Mouse (Mus musculus): ENCODE measurements at regions not wholly inside any gene's neighbourhood (a gene's known extent, or its start where the extent isn't known, plus 50 kb on each side); places are given as distances from the start of the nearest gene placed in this dataset.

DNA sequence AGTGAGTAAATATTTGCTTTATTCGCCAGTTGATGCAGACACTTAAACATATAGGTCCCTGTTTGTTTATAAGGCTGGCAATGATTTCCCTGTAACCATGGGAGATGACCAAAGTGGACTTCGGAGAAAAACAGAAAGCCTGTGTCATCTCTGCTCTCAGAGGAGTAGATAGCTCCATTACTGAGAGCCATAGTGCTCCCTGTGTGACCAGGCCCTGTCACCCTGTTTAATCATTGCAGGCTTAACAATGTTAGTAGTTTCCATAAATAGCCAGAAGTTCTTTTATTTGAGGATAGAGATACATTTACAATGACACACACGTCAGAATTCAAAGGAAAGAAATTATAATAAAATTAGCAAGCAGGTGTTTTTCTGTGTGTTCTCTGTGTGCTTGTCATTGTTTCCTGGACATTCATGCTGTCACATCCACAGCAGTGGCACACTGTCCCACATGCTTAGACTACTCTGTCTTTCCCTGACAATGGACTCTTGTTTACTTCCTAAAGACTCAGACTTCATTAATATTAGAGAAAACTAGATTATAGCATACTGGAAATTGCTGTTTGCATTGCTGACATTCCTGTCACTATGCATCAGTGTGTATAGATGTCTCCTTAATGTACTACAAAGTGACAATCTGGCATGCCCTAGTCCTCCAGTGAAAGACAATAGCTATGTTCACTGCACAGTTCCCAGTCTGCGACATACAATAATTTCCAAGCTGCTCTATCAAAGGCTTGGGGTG lies 115.8 kb upstream of the Tent5a start:
- Histone ChIP-seq H3K27me3 (no peaks in the 10 kb centered on the region), H3K27ac (no peak overlapping the region), H3K36me3 (no peaks in the 10 kb centered on the region), H3K9ac (no peak overlapping the region), H3K4me3 (no peak overlapping the region), H3K4me2 (no peak overlapping the region), H3K4me1 (0 out of 2 replicates have a peak, but pooled peaks cover 5% of the 10 kb centered on the region), H3K9me3 (no peaks in the 10 kb centered on the region)
- 51% methylated on average over 4 of the region's 4 CpGs for WGBS
- ATAC-seq (ENCODE audit: borderline replicate concordance, extremely low read depth, low FRiP score, low TSS enrichment) = no peak

DNA sequence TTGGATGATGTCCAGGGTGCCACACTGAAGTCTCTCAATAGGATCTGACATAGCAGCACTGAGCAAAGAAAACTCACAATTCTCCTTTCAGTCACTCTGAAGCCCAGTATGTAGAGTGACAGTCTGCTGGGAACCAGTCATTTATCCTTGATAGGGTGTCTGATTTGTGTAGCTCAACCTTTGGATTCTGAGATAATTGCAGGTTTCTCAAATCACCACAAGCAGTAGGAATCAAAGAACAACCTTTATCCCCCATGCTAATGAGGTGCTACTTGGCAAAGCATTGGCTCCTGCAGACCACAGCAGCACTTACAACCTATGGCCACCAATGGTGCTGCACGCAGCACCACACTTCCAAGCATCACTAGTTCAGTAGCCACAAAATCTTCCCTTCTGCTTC lies 112.5 kb upstream of the Tent5a start:
- Histone ChIP-seq H3K27me3 (no peaks in the 10 kb centered on the region), H3K4me2 (no peak overlapping the region), H3K36me3 (no peaks in the 10 kb centered on the region), H3K27ac (no peak overlapping the region), H3K9me3 (no peaks in the 10 kb centered on the region), H3K4me3 (no peak overlapping the region), H3K4me1 (0 out of 2 replicates have a peak, but pooled peaks cover 5% of the 10 kb centered on the region), H3K9ac (no peak overlapping the region)
- WGBS = 39% methylated on average over 1 of the region's 1 CpGs
- ATAC-seq (ENCODE audit: borderline replicate concordance, extremely low read depth, low FRiP score, low TSS enrichment) = no peak

DNA sequence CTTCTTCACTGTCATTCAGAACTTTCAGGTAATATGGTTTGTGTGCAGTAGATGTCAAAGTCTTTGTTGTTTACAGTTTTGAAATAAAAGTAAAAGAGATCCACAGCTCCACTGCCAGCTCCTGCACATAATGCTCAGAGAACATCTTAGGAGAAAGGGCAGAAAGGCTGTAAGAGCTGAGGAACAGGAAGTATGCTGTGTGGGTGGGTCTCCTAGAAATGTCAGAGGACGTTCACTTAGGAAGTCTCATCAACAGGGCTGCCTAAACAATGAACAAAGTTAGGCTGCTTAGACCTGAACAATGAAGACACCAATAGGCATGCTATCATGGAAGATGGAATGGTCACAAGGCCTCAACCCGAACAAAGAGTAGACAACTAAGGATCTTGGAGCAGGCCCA lies 105.1 kb upstream of the Tent5a start:
- H3K9me3 ChIP-seq = no peaks in the 10 kb centered on the region
- H3K4me2 ChIP-seq = no peak overlapping the region
- no peaks in the 10 kb centered on the region for H3K27me3 ChIP-seq
- H3K4me3 ChIP-seq = no peak overlapping the region
- 61% methylated on average over 2 of the region's 2 CpGs for WGBS
- no peaks in the 10 kb centered on the region for H3K4me1 ChIP-seq
- H3K36me3 ChIP-seq = no peaks in the 10 kb centered on the region
- ATAC-seq (ENCODE audit: borderline replicate concordance, extremely low read depth, low FRiP score, low TSS enrichment) = no peak
- H3K9ac ChIP-seq = no peak overlapping the region
- no peak overlapping the region for H3K27ac ChIP-seq

DNA sequence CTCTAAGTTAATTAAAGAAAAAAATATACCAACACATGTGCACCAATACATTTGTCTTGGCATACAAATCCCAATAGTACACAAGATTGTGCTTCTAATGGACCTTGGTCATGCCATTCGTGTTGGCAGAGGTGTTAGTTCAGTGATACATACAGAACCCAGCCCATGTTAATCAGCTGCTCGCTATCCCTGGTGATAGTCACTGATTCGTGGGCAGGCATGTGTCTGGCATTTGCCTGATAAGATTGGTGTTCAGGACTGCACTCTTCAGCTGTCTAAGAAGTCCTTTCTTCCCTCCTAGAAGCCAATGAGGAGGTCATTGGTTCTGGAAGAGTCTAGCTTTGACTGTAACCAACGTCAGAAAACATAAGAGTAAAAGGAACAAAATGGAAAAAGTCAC lies 99.7 kb upstream of the Tent5a start:
- ATAC-seq (ENCODE audit: borderline replicate concordance, extremely low read depth, low FRiP score, low TSS enrichment) = no peak
- Histone ChIP-seq H3K27ac (no peak overlapping the region), H3K4me2 (no peak overlapping the region), H3K9ac (no peak overlapping the region), H3K9me3 (no peaks in the 10 kb centered on the region), H3K4me1 (no peaks in the 10 kb centered on the region), H3K4me3 (no peak overlapping the region), H3K27me3 (no peaks in the 10 kb centered on the region), H3K36me3 (no peaks in the 10 kb centered on the region)
- WGBS = 67% methylated on average over 4 of the region's 4 CpGs

DNA sequence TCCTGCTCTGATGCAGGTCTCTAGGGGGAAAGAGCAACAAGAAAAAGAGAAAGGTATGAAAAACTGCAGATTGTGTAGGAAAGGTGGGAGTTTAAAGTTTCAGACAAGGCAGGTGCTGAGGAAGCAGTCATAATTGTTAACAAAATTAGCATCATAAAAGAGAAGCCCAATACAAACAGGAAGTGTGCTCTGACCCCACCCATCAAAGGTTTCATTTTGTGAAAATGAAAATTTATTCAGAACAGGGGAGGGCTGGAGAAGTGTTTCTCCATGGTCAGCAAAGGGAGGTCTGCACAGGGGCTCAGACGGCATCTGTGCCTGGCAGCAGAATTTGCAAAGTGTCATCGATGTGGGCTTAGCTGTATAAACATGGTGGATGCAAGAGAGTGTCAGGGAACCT lies 96.8 kb upstream of the Tent5a start:
- ATAC-seq (ENCODE audit: borderline replicate concordance, extremely low read depth, low FRiP score, low TSS enrichment) = no peak
- H3K4me2 ChIP-seq = no peak overlapping the region
- H3K36me3 ChIP-seq = no peaks in the 10 kb centered on the region
- H3K9ac ChIP-seq = no peak overlapping the region
- no peaks in the 10 kb centered on the region for H3K9me3 ChIP-seq
- H3K4me3 ChIP-seq = no peak overlapping the region
- no peak overlapping the region for H3K27ac ChIP-seq
- no peaks in the 10 kb centered on the region for H3K4me1 ChIP-seq
- WGBS = 54% methylated on average over 2 of the region's 2 CpGs
- H3K27me3 ChIP-seq = no peaks in the 10 kb centered on the region

- Histone ChIP-seq H3K36me3 (no peaks in the 10 kb centered on the region), H3K27ac (no peak overlapping the region), H3K9me3 (no peaks in the 10 kb centered on the region), H3K4me3 (no peak overlapping the region), H3K4me1 (peaks cover 10% of the 10 kb centered on the region), H3K9ac (no peak overlapping the region), H3K4me2 (no peak overlapping the region), H3K27me3 (no peaks in the 10 kb centered on the region)
- ATAC-seq (ENCODE audit: borderline replicate concordance, extremely low read depth, low FRiP score, low TSS enrichment) = no peak
- 52% methylated on average over 1 of the region's 1 CpGs for WGBS
Measured at GRCm38 (mm10) chr9:85414391-85414790, 87.2 kb upstream of the Tent5a start.

GRCm38 (mm10) chr9:85413813-85414212 lies 86.7 kb upstream of the Tent5a start:
- no peaks in the 10 kb centered on the region for H3K27me3 ChIP-seq
- WGBS = 12% methylated on average over 1 of the region's 1 CpGs
- H3K27ac ChIP-seq = no peak overlapping the region
- no peaks in the 10 kb centered on the region for H3K36me3 ChIP-seq
- H3K9ac ChIP-seq = no peak overlapping the region
- peaks cover 10% of the 10 kb centered on the region for H3K4me1 ChIP-seq
- no peaks in the 10 kb centered on the region for H3K9me3 ChIP-seq
- no peak overlapping the region for H3K4me3 ChIP-seq
- no peak for ATAC-seq (ENCODE audit: borderline replicate concordance, extremely low read depth, low FRiP score, low TSS enrichment)
- no peak overlapping the region for H3K4me2 ChIP-seq

- Histone ChIP-seq H3K9ac (no peak overlapping the region), H3K36me3 (no peaks in the 10 kb centered on the region), H3K27ac (no peak overlapping the region), H3K27me3 (no peaks in the 10 kb centered on the region), H3K9me3 (no peaks in the 10 kb centered on the region), H3K4me2 (no peak overlapping the region), H3K4me1 (peaks cover 10% of the 10 kb centered on the region), H3K4me3 (no peak overlapping the region)
- ATAC-seq (ENCODE audit: borderline replicate concordance, extremely low read depth, low FRiP score, low TSS enrichment) = no peak
- 25% methylated on average over 11 of the region's 11 CpGs for WGBS
Measured at GRCm38 (mm10) chr9:85410643-85411296, 83.6 kb upstream of the Tent5a start.

GRCm38 (mm10) chr9:85409974-85410506 lies 82.9 kb upstream of the Tent5a start:
- Histone ChIP-seq H3K4me3 (no peak overlapping the region), H3K9ac (no peak overlapping the region), H3K27me3 (no peaks in the 10 kb centered on the region), H3K9me3 (no peaks in the 10 kb centered on the region), H3K27ac (no peak overlapping the region), H3K4me2 (no peak overlapping the region), H3K4me1 (peaks cover 10% of the 10 kb centered on the region), H3K36me3 (no peaks in the 10 kb centered on the region)
- 52% methylated on average over 4 of the region's 4 CpGs for WGBS
- no peak for ATAC-seq (ENCODE audit: borderline replicate concordance, extremely low read depth, low FRiP score, low TSS enrichment)

GRCm38 (mm10) chr9:85408461-85408860 lies 81.3 kb upstream of the Tent5a start:
- Histone ChIP-seq H3K36me3 (no peaks in the 10 kb centered on the region), H3K9me3 (no peaks in the 10 kb centered on the region), H3K27me3 (no peaks in the 10 kb centered on the region), H3K4me2 (no peak overlapping the region), H3K27ac (no peak overlapping the region), H3K9ac (no peak overlapping the region), H3K4me3 (no peak overlapping the region), H3K4me1 (peaks cover 10% of the 10 kb centered on the region)
- WGBS = 78% methylated on average over 5 of the region's 5 CpGs
- no peak for ATAC-seq (ENCODE audit: borderline replicate concordance, extremely low read depth, low FRiP score, low TSS enrichment)

DNA sequence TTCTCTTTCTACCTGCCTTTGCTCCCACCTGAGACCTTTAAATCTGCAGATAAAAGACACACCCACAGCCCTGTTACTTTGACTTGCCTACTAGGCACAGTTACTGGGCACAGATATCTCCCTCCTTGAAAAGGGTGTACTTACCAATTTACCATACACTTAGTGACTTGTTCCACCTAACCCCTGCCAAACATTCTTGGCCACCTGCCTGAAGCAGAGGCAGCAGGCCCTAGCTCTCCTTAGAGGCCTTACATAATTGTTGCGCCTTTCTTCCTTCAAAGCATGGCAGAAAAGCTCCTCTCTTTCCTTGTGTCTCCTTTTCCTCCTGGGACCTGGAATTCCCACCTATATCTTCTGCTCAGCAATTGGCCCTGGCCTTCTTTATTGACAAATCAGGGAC lies 80.4 kb upstream of the Tent5a start:
- H3K27me3 ChIP-seq = no peaks in the 10 kb centered on the region
- H3K4me1 ChIP-seq = peaks cover 10% of the 10 kb centered on the region
- no peaks in the 10 kb centered on the region for H3K36me3 ChIP-seq
- no peak overlapping the region for H3K4me2 ChIP-seq
- H3K27ac ChIP-seq = no peak overlapping the region
- 80% methylated on average over 1 of the region's 1 CpGs for WGBS
- no peaks in the 10 kb centered on the region for H3K9me3 ChIP-seq
- H3K4me3 ChIP-seq = no peak overlapping the region
- no peak for ATAC-seq (ENCODE audit: borderline replicate concordance, extremely low read depth, low FRiP score, low TSS enrichment)
- H3K9ac ChIP-seq = no peak overlapping the region

GRCm38 (mm10) chr9:85401736-85402135 lies 74.6 kb upstream of the Tent5a start:
- no peak overlapping the region for H3K27ac ChIP-seq
- H3K4me1 ChIP-seq = peaks cover 9% of the 10 kb centered on the region
- no peak overlapping the region for H3K4me3 ChIP-seq
- H3K9me3 ChIP-seq = no peaks in the 10 kb centered on the region
- no peaks in the 10 kb centered on the region for H3K27me3 ChIP-seq
- no peak overlapping the region for H3K9ac ChIP-seq
- no peak for ATAC-seq (ENCODE audit: borderline replicate concordance, extremely low read depth, low FRiP score, low TSS enrichment)
- no peaks in the 10 kb centered on the region for H3K36me3 ChIP-seq
- 38% methylated on average over 1 of the region's 1 CpGs for WGBS
- H3K4me2 ChIP-seq = no peak overlapping the region

Measured in lung, embryonic 15.5 days (tissue).